In genomic region chr1:176681971-176682370, GRCm38 (mm10) we compare ENCODE assay signal across 13 mouse cellular contexts.
DNase-seq lines count a peak whose midpoint lies in the region; ATAC-seq lines count a peak whose summit lies in the region.
"Had no signal": no experiment of that assay in that cellular context is flagged by ENCODE, and none has a peak within 500 bp of the region (broad histone marks: within the 10 kb centered on the region; RNA-seq: fewer than 3 reads in every experiment).

No protein-coding gene starts in this region.

- no peak overlapping the region for H3K4me2 ChIP-seq in forebrain, embryonic 15.5 days (replicated peaks)
- H3K4me2 ChIP-seq in forebrain, embryonic 12.5 days: no peak overlapping the region
- H3K4me2 ChIP-seq in forebrain, embryonic 16.5 days (ENCODE audit: low read length): no peak overlapping the region
- H3K4me2 ChIP-seq: embryonic facial prominence, embryonic 13.5 days; hindbrain, embryonic 13.5 days had no signal

- no peak overlapping the region for H3K9ac ChIP-seq in forebrain, embryonic 15.5 days (replicated peaks)
- no peak overlapping the region for H3K9ac ChIP-seq in forebrain, embryonic 12.5 days
- no peak overlapping the region for H3K9ac ChIP-seq in forebrain, embryonic 16.5 days (replicated peaks; ENCODE audit: low read depth, low read length)
- H3K9ac ChIP-seq: embryonic facial prominence, embryonic 13.5 days; hindbrain, embryonic 13.5 days had no signal

- H3K36me3 ChIP-seq in forebrain, embryonic 15.5 days: no peaks in the 10 kb centered on the region
- no peaks in the 10 kb centered on the region for H3K36me3 ChIP-seq in forebrain, embryonic 12.5 days (replicated peaks)
- H3K36me3 ChIP-seq in forebrain, embryonic 16.5 days (ENCODE audit: control insufficient read depth, insufficient read depth): no peaks in the 10 kb centered on the region
- H3K36me3 ChIP-seq: embryonic facial prominence, embryonic 13.5 days; hindbrain, embryonic 13.5 days had no signal

- H3K9me3 ChIP-seq in forebrain, embryonic 15.5 days: no peaks in the 10 kb centered on the region
- no peaks in the 10 kb centered on the region for H3K9me3 ChIP-seq in forebrain, embryonic 12.5 days
- H3K9me3 ChIP-seq in forebrain, embryonic 16.5 days (ENCODE audit: control insufficient read depth, low read length): no peaks in the 10 kb centered on the region
- H3K9me3 ChIP-seq: embryonic facial prominence, embryonic 13.5 days; hindbrain, embryonic 13.5 days had no signal

- H3K4me3 ChIP-seq in forebrain, embryonic 15.5 days: no peak overlapping the region
- H3K4me3 ChIP-seq in forebrain, embryonic 12.5 days (replicated peaks): no peak overlapping the region
- H3K4me3 ChIP-seq in forebrain, embryonic 16.5 days (replicated peaks; ENCODE audit: low read length): no peak overlapping the region
- H3K4me3 ChIP-seq: embryonic facial prominence, embryonic 13.5 days; hindbrain, embryonic 13.5 days; left cerebral cortex, adult 2 months had no signal

- peak; percentile 57 for ATAC-seq in forebrain, embryonic 15.5 days (replicated peaks)
- no peak for ATAC-seq in forebrain, embryonic 12.5 days (ENCODE audit: low FRiP score)
- peak; percentile 84 for ATAC-seq in cerebellum, adult (ENCODE audit: insufficient number of reproducible peaks, low FRiP score, low TSS enrichment)
- ATAC-seq in forebrain, embryonic 16.5 days: peak; percentile 52; the same call in 1 of the 2 replicates

- no peak overlapping the region for H3K27ac ChIP-seq in forebrain, embryonic 15.5 days (replicated peaks)
- H3K27ac ChIP-seq in forebrain, embryonic 12.5 days: no peak overlapping the region
- no peak overlapping the region for H3K27ac ChIP-seq in forebrain, embryonic 16.5 days (ENCODE audit: low read length)
- H3K27ac ChIP-seq: embryonic facial prominence, embryonic 13.5 days; hindbrain, embryonic 13.5 days; left cerebral cortex, adult 2 months had no signal

- H3K27me3 ChIP-seq in forebrain, embryonic 15.5 days: no peaks in the 10 kb centered on the region
- H3K27me3 ChIP-seq in forebrain, embryonic 12.5 days: no peaks in the 10 kb centered on the region
- H3K27me3 ChIP-seq in forebrain, embryonic 16.5 days (replicated peaks; ENCODE audit: control insufficient read depth, insufficient read depth, low read length): no peaks in the 10 kb centered on the region
- H3K27me3 ChIP-seq: embryonic facial prominence, embryonic 13.5 days; hindbrain, embryonic 13.5 days had no signal

- DNase-seq in 3T3-L1 (ENCODE audit: low read depth, low spot score): peak; percentile 3
- no peak for DNase-seq in urinary bladder, postnatal 14 days (ENCODE audit: low spot score)
- no peak for DNase-seq in urinary bladder, postnatal 10 days (ENCODE audit: low spot score)
- DNase-seq in lung, postnatal 36 days: no peak
- DNase-seq: kidney, postnatal 10 days; lung, postnatal 14 days had no signal

- WGBS in forebrain, embryonic 15.5 days: 51% methylated on average over 8 of the region's 8 CpGs
- 83% methylated on average over 8 of the region's 8 CpGs for WGBS in forebrain, embryonic 12.5 days
- 56% methylated on average over 8 of the region's 8 CpGs for WGBS in forebrain, embryonic 16.5 days

- H3K4me1 ChIP-seq in forebrain, embryonic 15.5 days: no peaks in the 10 kb centered on the region
- no peaks in the 10 kb centered on the region for H3K4me1 ChIP-seq in forebrain, embryonic 12.5 days
- H3K4me1 ChIP-seq in forebrain, embryonic 16.5 days (replicated peaks; ENCODE audit: control insufficient read depth, insufficient read depth, low read length): no peaks in the 10 kb centered on the region
- H3K4me1 ChIP-seq: embryonic facial prominence, embryonic 13.5 days; hindbrain, embryonic 13.5 days had no signal
